Mouse (Mus musculus) lung, adult 18-20 months (tissue): ENCODE data around the gene Kif14.
"Not testable (repeated sequence)": the region's sequence is repeated elsewhere in the genome, so short reads cannot be mapped to it uniquely, and the experiment has no call there.

Source experiments
- DNase-seq, 2 experiments: peaks; one replicate each; pipeline ENCODE4 v3.0.0; 2022; ENCODE audit warnings: mixed read lengths in 2 of 2

The Kif14 gene

GRCm38 (mm10) chr1:136492232-136492631, 26.1 kb downstream of the Kif14 start:
- no peak for DNase-seq

- DNase-seq = no peak
Observed at GRCm38 (mm10) chr1:136499317-136499716, 33.2 kb downstream of the Kif14 start.

GRCm38 (mm10) chr1:136502936-136503335, 36.8 kb downstream of the Kif14 start:
- no peak for DNase-seq

GRCm38 (mm10) chr1:136506255-136506654, 40.1 kb downstream of the Kif14 start:
- not testable (repeated sequence) for DNase-seq

DNA sequence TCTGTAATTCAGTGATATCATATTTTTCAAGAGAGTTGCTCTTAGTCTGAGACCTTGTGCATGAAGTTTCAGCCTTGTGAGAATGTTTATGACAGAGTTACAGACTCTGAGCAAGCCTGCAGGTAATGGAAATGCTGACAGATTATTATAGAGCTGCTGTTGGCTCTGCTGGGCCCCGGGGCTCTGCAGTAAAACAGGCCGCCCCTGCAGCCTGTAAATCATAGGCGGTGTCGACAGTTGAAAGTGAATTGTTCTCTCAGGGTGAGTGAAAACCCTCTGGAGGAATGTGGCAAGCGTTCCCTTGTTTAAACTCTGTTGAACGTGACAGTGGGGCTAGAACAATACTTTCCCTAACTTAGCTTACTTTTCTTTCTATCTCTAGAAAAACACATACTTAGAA, 46.2 kb downstream of the Kif14 start:
- no peak for DNase-seq

- DNase-seq = no peak
Observed at GRCm38 (mm10) chr1:136513181-136513580, 47.0 kb downstream of the Kif14 start.

- peak in 1 of 2 experiments; percentile 13 for DNase-seq
Observed at GRCm38 (mm10) chr1:136518699-136519356, 52.7 kb downstream of the Kif14 start.

- peak; percentile 22 to 26 for DNase-seq
Observed at GRCm38 (mm10) chr1:136521363-136521937, 55.3 kb downstream of the Kif14 start.

DNA sequence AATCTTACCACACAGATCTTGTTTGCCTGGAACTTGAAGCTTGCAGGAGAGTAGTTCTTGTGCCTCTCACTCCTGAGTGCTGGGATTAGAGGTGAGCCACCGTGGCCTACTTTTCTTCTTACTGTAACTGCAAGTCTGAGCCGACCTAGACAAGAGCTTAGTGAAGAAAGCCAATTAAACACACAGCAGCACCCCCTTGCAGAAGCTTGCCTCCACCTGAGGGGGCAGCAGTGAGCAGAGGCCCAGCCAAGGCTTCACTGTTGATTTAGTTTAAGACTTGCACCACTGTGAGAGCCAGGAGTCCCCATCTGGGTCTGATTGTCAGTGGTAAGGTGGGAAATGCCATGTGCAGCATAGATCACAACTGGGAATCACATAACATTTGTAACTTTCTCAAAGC, 58.8 kb downstream of the Kif14 start:
- peak; percentile 32 to 55 for DNase-seq

DNA sequence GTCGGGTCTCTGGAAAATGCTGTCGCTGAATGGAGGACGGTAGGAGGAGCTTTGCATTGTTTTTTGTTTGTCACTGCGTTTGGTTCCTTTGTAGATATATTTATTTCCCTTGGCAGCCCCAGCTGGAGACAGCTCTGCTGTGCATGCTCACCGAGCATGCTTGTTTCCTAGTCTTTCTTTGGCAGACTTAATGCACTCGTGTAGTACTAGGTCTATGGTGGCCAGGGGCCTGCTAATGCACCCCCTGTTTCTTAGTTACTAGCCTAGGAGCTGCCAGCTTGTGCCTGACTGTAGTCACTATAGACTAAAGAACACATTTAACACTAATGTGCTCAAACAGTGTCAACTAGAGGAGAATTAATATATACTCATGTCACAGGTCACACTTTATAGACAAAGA, 59.7 kb downstream of the Kif14 start:
- no peak for DNase-seq

- no peak for DNase-seq
Observed at GRCm38 (mm10) chr1:136527163-136527562, 61.0 kb downstream of the Kif14 start.

DNA sequence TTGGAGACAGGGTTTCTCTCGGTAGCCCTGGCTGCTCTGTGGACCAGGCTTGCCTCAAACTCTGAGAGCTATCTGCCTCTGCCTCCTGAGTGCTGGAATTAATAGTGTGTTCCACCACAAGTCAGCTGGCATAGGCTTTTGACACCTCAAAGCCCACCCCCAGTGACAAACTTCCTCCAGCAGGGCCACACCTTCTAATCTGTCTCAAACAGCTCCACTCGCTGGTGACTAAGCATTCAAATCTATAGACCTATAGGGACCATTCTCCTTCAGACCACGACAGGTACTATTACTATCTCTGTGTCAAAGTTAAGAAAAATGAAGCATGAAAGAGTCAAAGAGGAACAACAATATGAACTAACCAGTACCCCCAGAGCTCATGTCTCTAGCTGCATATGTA, 66.4 kb downstream of the Kif14 start:
- no peak for DNase-seq

DNA sequence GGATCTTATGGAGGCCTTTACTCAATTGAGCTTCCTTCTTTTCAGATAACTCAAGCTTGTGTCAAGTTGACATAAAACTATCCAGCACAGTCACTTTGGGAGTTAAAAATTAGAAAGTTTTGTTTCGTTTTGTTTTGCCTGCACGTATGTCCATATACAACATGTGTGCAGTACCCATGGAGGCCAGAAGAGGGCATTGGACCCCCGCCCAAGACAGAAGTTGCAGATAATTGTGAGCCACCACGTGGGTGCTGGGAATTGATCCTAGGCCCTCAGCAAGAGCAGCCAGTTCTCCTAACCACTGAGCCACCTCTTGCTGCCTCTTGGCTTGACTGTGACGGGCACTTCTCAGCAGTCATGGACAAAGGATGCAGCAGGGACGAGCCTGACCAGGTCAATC, 70.8 kb downstream of the Kif14 start:
- no peak for DNase-seq

- no peak for DNase-seq
Observed at GRCm38 (mm10) chr1:136538247-136538646, 72.1 kb downstream of the Kif14 start.

DNA sequence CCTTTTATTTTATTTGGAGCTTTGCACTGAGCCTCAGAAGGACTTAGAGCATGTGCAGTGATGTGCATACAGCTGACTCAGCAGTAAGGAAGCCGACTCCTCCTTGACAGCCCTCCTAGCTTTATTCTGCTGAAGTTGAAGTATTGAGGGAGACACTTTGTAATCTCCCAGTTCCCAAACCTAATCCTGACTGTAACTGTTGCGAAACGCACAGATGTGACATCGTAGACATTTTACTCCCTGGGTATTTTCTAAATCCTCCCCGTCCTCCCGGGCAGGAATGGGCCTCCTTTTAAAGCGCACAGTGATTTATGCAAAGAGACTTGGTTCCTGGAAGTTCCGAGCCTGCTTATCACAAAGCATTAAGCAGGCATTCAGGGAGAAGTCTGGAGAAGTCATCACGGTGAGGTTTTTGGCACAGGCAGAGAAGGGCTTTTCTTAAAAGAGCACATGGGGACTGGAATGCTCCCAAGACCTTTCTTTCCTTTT, 74.3 kb downstream of the Kif14 start:
- no peak for DNase-seq

DNA sequence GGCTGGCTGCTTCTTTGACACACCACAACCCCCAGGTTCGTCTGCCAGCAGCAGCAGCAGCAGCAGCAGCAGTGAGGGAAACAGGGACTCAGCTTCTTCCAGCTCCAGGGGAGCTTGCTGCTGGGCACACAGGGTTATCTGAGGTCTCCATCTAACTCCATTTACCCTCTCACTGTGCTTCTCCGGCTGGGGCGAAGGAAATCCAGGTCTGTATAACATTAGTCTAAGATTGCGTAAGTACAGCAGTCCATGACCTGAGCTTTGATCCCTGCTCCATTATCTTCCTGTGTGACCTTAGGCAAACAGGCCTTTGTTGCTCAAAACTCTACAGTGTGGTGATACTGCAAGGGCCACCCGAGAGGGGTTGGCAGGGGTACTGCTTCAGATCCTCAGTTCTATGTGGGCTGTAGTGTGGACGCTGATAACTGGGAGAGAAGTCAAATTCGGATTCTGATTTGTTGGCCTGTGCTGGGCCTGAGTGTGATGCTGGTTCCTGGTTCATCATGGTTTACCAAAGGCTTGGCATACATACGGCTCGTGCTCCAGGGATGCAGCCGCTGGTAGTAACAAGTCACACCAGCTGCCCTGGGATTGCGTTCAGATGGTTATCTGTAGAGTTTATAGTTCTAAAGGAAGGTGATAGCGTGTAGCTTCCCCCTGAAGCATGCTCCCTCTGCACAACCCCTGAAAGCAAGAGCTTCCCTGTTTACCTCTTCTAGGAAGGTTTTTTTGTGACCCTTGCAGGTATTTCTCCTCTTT, 75.7 kb downstream of the Kif14 start:
- DNase-seq = no peak

GRCm38 (mm10) chr1:136543920-136544319, 77.8 kb downstream of the Kif14 start:
- DNase-seq = no peak

DNA sequence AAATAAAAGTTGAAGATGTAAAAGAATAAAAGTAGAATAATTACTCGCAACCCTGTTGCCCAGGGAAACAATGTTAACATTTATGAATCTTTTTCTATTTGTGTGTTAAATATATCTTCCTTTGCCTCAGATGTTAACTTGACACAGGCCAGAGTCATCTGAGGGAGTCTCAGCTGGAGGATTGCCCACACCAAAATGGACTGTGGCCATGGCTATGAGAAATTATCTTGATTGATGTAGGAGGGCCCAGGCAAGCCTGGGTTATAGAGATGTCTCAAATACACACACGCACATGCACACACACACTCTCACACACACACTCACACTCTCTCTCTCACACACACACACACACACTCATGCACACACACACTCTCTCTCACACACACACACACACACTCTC, 80.9 kb downstream of the Kif14 start:
- DNase-seq = no peak

DNA sequence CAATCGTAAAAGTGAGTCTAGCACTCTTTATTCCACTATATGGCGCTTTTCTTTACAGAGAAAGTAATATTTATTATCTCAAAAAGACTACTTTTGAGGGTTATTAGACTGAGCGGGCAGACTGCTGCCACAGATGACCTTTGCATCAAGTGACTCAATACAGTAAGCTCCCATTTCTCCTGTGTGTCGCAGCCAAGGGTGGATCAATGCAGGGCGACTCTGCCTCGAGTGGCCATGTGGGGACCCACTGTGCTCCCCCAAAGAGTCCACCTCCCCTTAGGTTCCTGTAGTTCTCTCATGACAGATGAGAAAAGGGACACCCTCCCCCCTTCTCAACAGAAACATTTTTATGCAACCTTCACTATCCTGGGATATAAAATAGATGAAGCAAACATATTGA, 84.1 kb downstream of the Kif14 start:
- no peak for DNase-seq

DNA sequence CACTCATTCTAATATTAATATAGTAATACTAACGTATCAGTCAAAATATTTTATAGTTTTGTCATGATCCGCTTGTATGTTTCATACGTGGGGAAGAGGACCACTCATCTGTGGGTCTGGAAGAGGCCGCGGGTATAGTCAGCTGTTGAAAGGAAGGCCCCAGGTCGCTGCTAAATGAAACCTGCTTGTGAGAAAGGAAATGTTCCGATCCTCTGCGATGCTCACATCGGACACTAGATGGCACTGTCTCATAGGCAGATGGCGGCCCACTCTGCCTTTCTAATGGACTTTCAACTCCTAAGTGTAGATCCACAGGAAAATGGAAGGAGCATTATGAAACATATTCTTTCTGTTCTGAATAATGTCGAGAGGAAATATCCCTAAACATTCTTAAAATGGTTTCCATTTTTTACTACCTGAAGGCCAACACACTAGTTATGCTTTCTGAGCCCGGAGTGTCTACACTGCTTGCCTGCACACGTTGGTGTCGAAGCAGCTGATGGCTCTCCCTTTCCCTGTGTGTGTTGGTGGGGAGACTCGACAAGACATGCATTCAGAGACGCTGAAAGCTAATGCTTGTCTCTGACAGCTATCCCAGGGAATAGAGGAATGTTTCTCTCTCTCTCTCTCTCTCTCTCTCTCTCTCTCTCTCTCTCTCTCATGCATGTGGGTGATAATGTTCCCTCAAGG, 84.9 kb downstream of the Kif14 start:
- DNase-seq = peak; percentile 72 to 74

- no peak for DNase-seq
Observed at GRCm38 (mm10) chr1:136554686-136555085, 88.5 kb downstream of the Kif14 start.

DNA sequence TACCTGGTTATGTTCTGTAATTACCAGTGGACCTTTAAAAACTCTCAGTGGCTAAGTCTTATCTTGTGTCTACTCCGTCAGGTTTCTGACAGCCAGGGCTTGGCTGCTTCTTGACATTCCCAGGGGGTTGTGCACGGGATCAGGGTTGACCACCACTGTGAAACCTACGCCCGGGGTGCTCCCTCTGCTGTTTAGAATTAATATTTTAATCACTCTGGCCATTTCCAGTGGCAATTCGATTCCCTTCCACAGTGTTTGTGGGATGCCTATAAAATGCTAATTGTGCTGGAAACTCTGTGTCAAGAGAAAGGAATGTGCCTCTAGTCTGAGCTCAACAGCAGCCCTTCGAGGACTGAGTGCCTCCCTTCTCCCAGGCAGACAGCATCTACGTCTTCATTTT, 89.7 kb downstream of the Kif14 start:
- peak in 1 of 2 experiments; percentile 21 for DNase-seq

- DNase-seq = not testable (repeated sequence)
Observed at GRCm38 (mm10) chr1:136556643-136557042, 90.5 kb downstream of the Kif14 start.
